Mouse (Mus musculus) ovary, adult 18-20 months (tissue): Measurements from ENCODE around the gene Zc3hav1.
"Not testable (repeated sequence)": the region's sequence is repeated elsewhere in the genome, so short reads cannot be mapped to it uniquely, and the experiment has no call there.

ENCODE experiments used
- DNase-seq: peaks from one replicate; pipeline ENCODE4 v3.0.0; 2022; ENCODE audit warnings: low spot score, mixed read lengths

Gene Zc3hav1

GRCm38 (mm10) chr6:38353811-38354722, at the start of gene Zc3hav1:
Gene Zc3hav1 (minus strand): TSS chr6:38354603.
- peak; percentile 71 for DNase-seq

DNA sequence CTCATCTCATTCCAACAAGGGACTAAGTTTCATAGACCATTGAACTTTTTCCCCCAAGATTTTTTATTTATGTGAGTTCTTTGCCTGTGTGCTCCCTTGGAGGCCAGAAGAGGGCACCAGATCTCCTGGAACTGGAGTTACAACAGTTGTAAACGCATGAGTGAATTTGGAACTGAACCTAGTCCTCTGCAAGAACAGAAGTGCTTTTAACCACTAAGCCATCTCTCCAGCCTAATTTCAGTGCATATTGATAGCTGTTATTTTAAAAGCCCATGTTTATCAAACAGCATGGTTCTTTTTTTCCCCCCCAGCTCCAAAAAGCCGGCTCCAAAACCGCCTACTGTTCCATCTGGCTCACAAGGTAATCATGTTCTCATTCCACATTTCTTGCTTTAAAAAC, 35.3 kb upstream of the Zc3hav1 start:
- DNase-seq: no peak

DNA sequence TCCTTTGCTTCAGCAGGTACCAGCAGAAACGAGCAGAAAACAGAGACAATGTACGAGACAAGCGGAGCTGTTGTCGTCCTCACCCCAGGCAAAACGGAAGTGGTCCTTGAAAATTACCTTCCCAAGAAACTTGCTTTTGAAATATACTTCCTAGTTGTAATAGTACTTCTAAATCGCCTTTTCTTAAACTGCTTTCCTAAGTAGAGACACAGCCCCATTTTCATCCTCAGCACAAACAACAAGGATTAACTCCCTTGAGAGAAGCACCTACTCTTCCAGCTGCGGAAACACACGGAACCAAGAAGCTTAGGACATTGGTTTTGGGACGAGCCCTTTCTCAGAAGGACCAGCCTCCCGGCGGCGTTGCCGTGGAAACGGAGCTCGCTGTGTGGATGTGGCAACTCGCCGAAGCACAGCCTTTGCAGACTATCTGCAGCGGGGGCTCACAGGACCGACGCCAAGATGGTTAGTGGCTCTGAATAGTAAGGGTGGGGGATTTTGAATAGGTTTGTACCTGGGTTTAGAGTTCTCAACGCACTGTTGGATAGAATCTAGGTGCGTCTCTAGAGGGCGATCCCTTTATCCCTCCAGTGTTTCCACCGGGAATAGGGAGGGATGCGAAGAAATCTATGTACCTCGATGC, 26.8 kb upstream of the Zc3hav1 start, which contains the start of gene Ttc26:
Ttc26 (plus strand) TSS at position 341 of the 643 bp plus-strand sequence.
- DNase-seq: peak; percentile 68

DNA sequence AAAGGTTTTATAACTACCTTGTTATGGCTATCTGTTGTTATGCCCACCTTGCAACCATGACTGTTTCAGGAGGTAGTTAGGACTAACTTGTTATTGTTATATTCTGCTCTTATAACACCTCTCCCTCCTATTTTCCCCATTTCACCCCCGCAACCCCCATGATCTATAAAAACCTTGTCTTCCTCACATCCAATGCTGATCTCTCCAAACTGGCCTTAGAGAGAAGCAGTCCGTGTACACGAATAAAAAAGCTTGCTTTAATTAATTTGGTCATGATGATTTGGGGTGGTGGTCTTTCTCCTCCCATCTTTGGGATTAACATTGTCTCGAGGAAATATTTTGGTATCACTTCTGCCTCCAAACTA, 26.3 kb upstream of the Zc3hav1 start:
- DNase-seq: no peak

- DNase-seq: no peak
Observed at GRCm38 (mm10) chr6:38374271-38374670, 19.9 kb upstream of the Zc3hav1 start.

DNA sequence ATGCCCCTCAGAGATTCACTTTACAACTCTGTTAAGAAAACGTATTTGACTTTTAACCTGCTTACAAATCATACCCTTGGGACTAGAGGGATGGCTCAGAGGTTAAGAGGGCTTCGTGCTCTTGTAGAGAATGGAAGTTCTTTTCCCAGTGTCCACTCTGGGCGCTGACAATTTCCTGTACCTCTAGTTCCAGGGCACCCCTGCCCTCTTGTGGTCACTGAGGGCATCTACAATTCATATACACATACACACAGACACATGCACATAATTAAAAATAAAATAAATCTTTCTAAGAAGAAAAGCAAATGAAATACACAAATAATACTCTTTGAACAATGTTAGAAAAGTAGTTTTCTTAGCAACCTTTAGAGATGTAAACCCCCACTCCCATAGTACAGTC, 15.5 kb upstream of the Zc3hav1 start:
- DNase-seq: no peak

- no peak for DNase-seq
Observed at GRCm38 (mm10) chr6:38364121-38364520, 9.7 kb upstream of the Zc3hav1 start.

DNA sequence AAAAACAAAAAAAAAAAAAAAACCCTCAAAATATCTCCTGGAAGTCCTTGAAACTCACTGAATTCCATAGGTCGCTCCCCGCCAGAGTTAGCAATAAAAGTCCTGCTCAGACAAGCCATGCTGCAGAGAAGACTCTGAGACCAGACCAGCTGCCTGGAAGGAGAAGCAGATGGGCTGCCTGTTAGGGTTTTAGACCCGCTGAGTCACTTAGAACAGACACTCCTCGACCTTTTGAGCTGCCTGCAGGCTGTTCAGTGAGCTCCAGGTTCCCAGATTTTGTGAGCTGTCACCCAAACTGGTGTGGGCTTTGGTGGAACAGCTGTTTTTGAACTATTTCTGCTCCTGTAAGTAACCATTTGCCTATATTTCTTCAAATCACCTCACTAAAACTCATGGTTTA, 9.0 kb upstream of the Zc3hav1 start:
- DNase-seq: no peak

DNA sequence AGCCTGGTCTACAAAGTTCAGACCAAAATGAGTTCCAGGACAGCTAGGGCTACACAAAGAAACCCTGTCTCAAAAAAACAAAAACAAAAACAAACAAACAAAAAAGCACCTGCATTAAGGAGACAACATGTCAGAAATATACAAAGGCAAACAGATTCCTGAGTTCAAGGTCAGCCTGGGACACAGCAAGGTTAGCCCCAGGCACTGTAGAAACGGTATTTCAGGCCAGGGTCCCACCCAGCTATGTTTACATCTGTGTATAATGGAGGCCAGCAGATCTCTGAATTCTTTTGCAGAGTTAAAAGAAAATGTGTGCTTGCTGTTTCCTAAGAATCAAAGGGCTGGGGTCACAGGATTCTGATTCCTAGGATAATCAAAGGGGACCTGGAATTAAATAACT, 7.5 kb upstream of the Zc3hav1 start:
- no peak for DNase-seq

DNA sequence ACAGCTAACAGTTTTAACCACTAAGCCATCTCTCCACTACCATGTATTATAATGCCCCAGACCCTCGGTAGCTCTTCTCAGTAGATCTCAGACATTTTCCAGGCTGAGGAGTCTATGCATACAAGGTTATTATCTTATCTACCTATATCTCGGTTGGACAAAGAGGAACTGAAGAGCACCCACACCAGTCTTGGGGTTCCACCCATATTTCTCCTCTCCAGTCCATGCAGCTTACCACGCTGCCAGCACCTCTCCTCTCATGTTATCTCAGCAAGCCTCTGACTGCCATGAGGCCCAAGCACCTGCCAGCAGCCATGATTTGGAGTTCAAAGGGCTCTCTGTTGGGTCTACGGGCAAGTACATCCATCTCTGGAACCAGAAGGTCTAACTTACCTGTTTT, 6.7 kb upstream of the Zc3hav1 start:
- DNase-seq: no peak

DNA sequence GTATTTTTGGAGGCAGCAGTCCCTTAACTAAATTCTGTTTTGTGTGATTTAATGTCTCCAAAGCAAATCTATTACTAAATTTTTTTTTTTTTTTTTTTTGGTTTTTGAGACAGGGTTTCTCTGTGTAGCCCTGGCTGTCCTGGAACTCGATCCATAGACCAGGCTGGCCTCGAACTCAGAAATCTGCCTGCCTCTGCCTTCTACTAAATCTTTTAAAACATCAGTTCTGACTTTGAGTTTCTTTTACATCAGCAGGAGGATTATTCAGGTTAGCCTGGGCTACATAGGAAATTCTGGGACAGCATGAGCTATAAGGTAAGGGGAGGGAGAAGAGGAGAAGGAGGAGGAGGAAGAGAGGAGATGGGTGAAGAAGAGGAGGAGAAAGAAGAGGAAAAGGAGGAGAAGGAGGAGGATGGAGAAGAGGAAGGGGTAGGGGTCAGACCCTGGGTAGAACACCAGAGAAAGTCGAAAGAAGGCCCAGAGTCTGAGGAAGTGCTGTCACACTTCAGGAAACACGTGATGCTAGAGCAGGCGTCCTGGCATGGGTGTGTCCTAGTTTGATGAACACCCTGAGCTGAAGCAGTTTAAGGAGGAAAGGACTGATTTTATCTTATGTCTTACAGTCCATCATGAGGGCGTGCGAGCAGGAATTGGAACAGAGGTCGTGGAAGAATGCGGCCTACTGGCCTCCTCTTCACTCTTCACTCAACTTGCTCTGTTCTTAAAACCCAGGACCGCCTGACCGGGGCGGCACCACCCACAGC, 5.5 kb upstream of the Zc3hav1 start:
- DNase-seq: no peak

- not testable (repeated sequence) for DNase-seq
Observed at GRCm38 (mm10) chr6:38359044-38359735, 4.8 kb upstream of the Zc3hav1 start.

DNA sequence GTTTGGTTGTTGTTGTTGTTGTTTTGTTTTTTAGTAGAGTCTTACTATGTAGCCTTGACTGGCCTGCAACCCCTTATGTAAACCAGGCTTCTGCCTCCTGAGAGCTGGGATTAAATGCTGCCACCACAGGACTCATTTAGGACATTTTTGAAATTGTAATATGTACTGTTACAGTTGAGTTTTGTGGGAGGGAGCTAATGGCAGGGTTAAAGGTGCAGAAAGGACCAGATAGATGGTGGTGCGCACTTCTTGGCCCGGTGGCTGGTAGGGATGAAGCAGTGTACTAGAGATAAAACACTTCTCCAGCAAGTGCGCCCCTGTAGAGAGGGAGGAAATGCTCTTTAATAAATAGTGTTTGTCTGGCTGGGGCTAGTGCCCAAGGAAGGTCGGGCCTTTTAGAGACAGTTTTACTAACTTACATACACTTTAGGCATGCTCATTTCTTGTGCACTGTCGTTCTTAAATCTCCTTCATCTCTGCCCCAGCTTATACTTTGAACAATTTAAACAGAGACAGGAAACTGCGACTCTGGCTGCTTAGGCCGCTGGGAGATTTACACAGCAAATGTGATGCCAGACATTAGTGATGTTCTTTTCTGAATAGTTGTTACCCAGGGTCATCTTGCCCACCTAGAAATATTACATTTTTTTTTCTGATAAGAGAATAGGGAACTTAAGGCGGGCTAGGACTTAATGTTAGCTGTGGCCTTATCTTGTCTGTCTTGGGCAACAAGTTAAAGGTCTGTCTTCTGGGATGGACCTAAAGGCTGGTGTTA, 4.0 kb upstream of the Zc3hav1 start:
- no peak for DNase-seq

DNA sequence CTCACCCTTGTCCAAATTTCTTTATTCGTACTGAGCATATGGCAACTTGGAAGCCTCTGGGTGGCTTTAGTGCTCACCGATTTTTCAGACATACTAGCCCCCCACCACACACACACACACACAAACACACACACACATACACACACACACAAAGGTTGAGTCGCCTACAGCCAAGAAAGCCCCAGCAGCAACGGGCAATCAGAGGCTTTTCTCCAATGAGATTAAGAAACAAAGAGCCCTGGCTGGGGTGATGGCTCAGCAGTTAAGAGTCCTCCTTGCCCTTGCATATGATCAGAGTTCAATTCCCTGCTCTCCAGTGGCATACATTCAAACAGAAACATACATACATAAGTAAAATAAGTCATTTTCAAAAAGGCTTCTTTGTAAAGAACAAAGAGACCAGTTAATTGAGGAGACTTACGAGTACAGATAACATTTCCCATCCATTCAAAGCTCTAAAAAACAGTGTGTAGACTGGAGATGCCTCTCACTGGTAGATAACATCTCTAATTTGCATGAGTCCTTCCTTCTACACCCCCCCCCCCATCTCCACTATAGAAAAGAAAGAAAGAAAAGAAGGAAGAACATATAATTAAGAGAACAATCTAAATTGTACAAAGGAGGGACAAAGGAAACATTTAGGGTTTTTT, 3.3 kb upstream of the Zc3hav1 start:
- no peak for DNase-seq

DNA sequence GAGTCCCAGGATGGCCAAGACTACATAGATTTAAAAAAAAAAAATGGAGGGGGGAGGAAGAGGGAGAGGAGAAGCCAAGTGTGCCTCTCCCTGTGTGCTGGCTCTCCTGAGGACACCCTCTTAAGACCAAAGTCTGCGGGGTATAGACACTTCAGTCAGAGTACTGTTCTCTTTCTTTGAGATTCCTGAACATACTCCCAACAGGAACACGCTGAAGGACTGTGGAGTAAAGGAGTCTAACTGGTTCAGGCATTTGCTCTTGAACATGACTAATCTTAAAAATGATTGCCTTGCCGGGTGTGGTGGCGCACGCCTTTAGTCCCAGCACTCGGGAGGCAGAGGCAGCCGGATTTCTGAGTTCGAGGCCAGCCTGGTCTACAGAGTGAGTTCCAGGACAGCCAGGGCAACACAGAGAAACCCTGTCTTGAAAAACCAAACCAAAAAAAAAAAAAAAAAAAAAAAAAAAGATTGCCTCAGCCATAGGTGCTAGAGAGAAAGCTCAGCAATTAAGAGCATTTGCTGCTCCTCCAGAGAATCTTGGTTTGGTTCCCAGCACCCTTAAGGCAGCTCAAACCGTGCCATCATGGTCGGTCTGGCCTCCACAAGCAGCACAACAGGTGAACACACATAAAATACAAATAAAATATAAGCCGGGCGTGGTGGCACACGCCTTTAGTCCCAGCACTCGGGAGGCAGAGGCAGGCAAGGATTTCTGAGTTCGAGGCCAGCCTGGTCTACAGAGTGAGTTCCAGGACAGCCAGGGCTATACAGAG, 2.4 kb upstream of the Zc3hav1 start:
- DNase-seq: not testable (repeated sequence)

- DNase-seq: no peak
Observed at GRCm38 (mm10) chr6:38355862-38356261, 1.5 kb upstream of the Zc3hav1 start.

DNA sequence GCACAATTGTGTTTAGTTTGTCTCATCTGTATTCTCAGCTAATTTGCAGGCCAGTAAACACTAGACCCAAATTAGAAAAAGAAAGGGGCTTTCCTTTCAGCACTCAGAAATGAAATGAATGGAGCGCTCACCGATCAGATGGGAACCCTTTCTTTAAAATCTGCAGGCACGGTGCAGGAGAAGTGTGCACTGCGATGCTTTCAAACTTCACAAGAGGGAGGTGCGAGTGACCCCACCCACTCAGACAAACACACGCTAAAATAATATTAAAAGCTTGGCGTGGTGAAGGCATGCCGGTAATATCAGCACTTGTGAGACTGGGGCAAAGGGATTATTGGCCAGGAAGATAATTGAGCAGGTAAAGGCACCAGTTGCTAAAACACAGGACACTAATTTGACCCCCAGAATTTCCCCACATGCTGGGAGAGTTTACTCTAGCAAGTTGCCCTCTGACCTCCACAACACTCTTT, 986 bp upstream of the Zc3hav1 start:
- DNase-seq: no peak

DNA sequence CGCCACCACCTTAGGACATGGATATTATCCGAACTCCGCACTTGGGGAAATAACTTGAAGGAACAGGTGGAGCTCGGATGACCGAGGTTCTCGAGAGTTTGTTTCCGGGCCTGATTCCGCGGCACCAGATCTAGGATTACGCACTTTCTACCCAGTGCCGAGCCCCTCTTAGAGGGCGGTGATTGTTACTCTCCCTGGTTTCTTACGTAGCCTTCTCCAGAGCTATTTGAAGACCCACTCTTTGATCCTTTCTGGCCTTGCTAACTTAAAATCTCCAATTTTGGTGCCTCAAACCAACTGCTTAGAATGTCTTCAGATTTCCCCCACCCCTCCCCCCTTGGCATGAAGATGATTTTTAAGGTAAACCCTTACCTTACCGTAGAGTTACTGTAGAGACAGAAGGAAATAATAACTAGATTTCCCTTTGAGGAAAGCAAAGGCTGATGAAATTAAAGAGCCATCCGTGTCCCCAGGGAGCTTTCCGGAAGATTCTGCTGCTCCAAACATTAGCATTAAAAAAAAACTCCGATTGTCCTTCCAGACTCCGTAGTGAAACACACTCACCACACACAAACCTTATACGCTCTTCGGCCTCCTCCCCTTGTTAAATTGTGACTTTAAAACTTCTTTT, 435 bp upstream of the Zc3hav1 start:
- no peak for DNase-seq

DNA sequence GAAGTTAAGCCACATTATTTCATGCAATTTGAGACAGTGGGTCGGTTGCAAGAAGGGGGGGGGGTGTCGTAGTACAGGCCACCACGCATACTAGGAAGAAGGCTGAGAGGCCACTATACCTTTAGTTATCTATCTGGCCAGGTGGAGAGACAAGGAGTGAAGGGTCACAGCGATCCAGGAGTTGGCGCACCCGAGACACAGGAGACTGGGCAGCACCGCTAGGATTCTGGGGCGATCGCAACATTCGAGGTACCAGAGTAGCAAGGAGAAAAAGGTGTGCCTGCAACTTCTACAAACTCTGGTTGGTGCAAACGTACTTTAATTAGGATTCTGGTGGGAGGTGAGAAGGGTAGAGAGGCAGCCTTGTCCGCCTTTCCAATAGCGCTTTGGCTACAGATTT, 1.2 kb downstream of the Zc3hav1 start:
- no peak for DNase-seq
